Mouse (Mus musculus): ENCODE data around the gene Dph3.
"Not testable (repeated sequence)": the region's sequence is repeated elsewhere in the genome, so short reads cannot be mapped to it uniquely, and the experiment has no call there.

Gene Dph3

DNA sequence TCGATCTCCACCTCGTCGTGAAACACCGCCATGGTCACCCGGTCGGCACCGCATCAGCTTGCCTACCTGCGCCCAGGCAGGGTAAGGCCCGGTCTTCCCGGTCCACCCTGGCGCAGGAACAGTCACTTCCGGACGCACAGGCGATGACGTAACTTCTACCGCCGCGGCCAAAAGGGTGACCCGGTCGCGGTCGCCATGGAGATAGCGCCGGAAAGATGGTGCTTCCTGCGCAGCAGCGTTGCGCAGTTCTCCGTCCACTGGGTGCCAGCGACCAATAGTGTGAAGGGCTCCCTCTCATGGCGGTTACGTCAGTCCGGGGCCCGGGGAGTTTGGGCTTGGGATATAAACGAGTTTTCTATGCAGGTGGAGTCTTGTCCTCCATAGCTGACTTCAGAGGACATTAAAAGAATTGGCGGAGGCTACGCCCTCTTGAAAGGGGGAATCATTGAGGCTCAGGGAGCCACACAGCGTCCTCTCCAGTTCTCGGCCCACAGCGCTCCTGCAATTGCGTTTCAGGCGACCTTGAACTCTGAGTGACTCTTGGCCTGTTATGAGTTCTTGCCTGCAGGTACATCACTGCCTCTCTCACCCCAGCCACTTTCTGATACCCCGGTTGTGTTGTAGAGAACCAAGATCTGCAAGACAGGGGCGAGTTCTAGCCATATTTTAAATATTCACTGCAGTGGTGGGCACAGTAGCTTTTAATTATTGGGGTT lies at the start of gene Dph3:
Gene Dph3, minus strand, starts transcription at position 244 of the 716 bp plus-strand sequence.
- DNase-seq (ENCODE audit: low read depth, low spot score), result peak; percentile 98

GRCm38 (mm10) chr14:32134293-32134692 lies 48.8 kb upstream of the Dph3 start:
- DNase-seq (ENCODE audit: low read depth, low spot score), result no peak

GRCm38 (mm10) chr14:32131836-32132235 lies 46.3 kb upstream of the Dph3 start:
- DNase-seq (ENCODE audit: low read depth, low spot score), result no peak

- DNase-seq (ENCODE audit: low read depth, low spot score), result peak; percentile 8
Measured at GRCm38 (mm10) chr14:32128409-32128808, 42.9 kb upstream of the Dph3 start.

GRCm38 (mm10) chr14:32125256-32125655 lies 39.7 kb upstream of the Dph3 start:
- DNase-seq (ENCODE audit: low read depth, low spot score), result not testable (repeated sequence)

- DNase-seq (ENCODE audit: low read depth, low spot score), result no peak
Measured at GRCm38 (mm10) chr14:32124261-32124660, 38.7 kb upstream of the Dph3 start.

GRCm38 (mm10) chr14:32121920-32122315 lies 36.4 kb upstream of the Dph3 start:
- peak; percentile 67 for DNase-seq (ENCODE audit: low read depth, low spot score)

DNA sequence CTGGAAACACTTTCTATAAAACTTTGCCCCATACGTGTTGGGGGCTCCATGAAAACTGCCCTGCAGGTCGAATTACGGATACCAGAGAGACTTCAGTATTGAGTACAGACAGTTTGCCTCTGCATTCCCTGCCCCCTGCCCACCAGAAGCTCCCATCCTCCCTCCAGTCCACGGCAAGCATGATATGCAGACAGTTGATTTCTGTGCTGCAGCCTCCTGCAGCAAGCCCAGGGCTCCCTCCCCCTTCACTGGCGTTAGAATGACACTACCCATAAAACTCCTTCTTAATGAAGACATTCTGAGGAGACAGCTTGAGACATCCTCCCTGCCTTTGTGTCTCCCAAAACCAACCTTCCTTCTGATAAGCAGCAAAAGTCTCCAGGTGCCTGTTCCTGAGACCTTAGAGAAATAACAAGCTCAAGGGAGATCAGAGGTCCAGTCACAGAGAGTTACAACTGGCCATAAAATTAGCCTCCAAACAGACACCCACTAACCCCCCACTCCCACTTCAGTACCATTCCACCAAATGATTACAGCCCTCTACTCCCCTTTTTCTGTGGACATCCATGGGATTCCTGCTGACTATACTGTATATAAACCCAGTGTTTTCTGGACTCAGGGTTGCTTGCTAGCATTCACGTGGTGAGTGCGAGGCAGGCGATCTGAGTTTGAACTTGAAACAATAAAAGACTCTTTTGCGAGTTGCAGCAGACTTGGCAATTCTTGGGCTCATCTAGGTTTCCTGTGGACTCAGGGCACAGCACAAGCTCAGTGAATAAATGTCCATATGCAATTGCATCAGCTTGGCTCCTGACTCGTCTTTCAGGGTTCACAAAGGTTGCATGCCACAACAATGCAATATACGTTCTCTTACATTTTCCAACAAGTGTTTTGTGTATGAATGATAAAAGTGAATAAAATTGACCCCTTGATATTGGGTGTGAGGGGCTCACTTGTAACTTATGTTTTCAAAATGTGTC lies 35.7 kb upstream of the Dph3 start:
- DNase-seq (ENCODE audit: low read depth, low spot score), result no peak

- DNase-seq (ENCODE audit: low read depth, low spot score), result not testable (repeated sequence)
Measured at GRCm38 (mm10) chr14:32112124-32112523, 26.6 kb upstream of the Dph3 start.

- no peak for DNase-seq (ENCODE audit: low read depth, low spot score)
Measured at GRCm38 (mm10) chr14:32106911-32107310, 21.4 kb upstream of the Dph3 start.

- no peak for DNase-seq (ENCODE audit: low read depth, low spot score)
Measured at GRCm38 (mm10) chr14:32105663-32106062, 20.1 kb upstream of the Dph3 start.

GRCm38 (mm10) chr14:32103556-32103955 lies 18.0 kb upstream of the Dph3 start:
- DNase-seq (ENCODE audit: low read depth, low spot score), result no peak

DNA sequence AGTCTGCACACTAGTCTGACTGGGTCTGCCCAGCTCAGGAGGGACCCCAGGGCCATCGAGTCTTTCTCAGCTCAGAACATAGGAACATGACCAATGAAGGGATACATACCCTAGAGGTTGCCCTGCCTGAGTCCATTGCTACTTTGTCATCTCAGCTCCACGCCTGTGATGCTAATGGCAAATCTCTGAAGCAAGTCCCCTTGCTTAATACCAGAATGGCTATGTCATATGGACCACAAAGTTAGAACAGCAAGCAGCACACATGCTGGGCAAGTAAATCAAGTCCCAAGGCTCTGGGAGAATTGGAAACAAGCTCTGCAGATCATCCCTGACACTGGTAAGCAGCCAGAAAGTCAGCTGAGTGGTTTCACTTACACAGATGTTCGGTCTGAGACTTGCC lies 13.4 kb upstream of the Dph3 start:
- no peak for DNase-seq (ENCODE audit: low read depth, low spot score)

DNA sequence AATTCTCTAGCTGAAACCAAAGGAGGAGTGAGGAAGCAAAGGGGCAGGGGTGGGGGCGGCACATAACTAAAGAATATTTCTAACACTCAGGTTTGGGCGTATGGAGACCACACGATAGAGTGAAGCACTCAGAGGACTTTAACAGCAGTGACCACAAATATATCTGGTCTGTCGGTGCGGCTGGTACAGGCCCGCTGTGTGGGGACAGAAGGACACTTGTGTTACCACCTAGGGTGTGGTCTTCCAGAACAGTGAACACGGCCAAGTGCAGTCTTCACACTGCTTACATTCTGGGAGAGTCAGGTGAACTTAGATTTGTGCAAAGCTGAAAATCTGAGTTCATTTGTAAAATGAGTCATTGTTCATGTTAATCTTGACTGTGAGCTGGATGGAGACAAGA lies 12.2 kb upstream of the Dph3 start:
- no peak for DNase-seq (ENCODE audit: low read depth, low spot score)

- DNase-seq (ENCODE audit: low read depth, low spot score), result no peak
Measured at GRCm38 (mm10) chr14:32096740-32097139, 11.2 kb upstream of the Dph3 start.

- DNase-seq (ENCODE audit: low read depth, low spot score), result no peak
Measured at GRCm38 (mm10) chr14:32095646-32096045, 10.1 kb upstream of the Dph3 start.

DNA sequence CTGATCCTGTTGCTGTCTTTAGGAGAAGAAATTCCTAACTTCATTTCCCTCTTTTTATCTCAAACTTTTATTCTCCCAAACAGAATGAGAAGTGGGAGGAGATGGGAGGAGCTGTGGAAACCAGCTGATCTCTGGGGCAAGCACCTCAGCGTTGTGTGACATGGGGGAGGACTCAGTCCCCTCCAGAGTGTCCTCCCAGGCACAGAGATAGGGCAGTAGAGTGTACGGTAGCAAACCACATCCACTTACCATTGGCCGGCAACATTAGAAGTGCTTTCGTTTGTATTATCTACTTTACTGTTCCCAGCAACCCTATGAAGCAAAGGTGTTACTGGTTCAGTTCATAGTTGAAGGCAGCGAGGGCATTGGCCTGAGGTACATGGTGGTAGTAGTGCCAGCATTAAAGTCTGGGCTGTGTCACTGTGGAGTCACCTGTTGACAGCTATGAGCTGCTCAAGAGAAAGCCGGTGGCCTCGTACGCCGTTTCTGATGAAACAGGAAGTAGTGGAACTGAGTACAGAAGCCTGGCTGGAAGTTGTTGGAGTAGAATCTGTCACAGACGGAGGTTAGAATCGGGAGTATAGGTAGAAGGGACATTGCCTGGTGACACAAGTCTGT lies 8.1 kb upstream of the Dph3 start:
- no peak for DNase-seq (ENCODE audit: low read depth, low spot score)

GRCm38 (mm10) chr14:32093018-32093417 lies 7.5 kb upstream of the Dph3 start:
- no peak for DNase-seq (ENCODE audit: low read depth, low spot score)

DNA sequence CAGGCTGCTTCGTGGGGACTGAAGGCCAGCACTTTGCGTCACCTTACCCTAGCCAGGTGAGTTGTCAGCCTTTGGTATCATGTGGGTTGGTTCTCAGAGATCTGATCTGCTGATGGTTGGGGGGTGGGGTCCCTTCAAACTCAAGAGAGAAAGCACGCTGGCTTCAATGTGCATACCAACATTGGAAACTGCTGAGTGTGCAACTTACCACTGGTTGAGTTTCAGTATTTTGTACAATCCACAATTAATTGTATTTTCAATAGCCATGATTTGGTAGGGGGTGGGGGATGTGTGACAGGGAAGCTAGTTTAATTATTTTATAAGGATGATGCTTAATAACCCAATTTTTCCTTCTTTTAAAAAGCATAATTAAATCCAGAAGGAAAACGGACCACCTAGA lies 6.2 kb upstream of the Dph3 start:
- no peak for DNase-seq (ENCODE audit: low read depth, low spot score)

GRCm38 (mm10) chr14:32091124-32091523 lies 5.6 kb upstream of the Dph3 start:
- no peak for DNase-seq (ENCODE audit: low read depth, low spot score)

DNA sequence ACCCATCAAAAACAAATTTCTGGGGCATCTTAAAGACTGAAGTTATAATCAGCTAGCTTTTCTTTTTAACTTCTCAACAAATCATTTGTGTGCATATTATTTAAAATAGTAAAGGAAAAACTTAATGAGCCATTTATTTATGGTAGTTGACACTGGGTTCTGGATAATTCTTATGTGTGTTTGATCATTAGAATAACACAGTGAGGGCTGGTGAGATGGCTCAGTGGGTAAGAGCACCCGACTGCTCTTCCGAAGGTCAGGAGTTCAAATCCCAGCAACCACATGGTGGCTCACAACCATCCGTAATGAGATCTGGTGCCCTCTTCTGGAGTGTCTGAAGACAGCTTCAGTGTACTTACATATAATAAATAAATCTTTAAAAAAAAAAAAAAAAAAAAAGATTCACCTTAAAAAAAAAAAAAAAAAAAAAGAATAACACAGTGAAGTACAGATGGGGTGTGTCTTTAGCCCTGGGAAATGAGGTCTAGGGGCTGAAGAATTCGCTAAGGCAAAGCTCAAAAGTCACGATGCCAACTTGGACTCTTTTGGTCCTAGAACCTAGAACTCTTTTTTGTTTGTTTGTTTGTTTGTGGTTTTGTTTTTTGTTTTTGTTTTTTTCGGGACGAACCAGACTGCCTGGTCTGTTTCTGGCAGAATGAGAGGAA lies 2.2 kb upstream of the Dph3 start:
- not testable (repeated sequence) for DNase-seq (ENCODE audit: low read depth, low spot score)

DNA sequence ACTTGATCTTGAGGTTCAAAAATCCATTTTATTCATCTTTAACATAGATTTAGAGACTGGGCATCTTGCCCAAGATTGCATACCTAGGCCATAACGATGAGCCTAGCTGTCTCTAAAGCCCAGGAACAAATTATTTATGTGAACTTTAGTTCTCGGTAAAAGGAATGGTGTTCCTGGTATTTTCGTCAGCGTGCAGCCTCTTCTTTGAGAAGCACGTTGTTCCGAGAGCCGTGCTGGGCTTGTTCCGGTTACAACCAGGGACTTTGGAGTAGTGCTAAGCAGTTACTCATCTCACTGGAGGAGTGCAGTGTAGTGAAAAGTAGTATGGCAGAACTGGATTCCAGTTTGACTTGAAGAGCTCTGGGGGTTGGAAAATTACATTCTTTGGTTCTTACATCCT lies 697 bp upstream of the Dph3 start:
- peak; percentile 33 for DNase-seq (ENCODE audit: low read depth, low spot score)
